Mouse (Mus musculus): ENCODE measurements around the gene Mybbp1a. TPM values are rescaled to one million over a fixed set of nuclear protein-coding genes. Genes with fewer than 3 reads are reported as not detected.

The Mybbp1a gene
- total and polyA plus RNA-seq, 3 experiments = 344 to 3,394 (median 602) TPM

DNA sequence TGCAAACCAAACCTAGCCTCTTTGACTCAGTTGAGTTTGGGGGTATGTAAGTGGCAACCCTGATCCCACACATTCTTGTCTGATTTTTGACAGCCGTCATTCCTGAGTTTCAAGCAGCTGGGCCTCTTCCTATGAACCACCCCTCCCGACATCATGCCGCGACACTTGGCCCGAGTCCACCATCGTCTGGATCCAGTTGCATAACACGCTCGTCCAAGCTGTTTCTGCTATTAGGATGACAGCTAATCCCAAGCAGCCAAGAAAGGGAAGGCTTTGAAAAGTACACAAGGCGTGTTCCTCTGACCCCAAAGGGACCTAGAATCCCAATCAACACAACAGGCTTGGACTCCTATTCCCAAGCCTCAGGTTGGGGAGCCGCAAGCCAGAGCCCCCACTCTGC, 44.1 kb upstream of the Mybbp1a start:
- peaks cover 0 to 17% of the 10 kb centered on the region in 2 experiments; a peak in 2 of 4 replicates for H3K36me3 ChIP-seq (ENCODE audit: control insufficient read depth in 1 of 2, insufficient read depth in 2 of 2, low read length in 2 of 2)
- H3K9me3 ChIP-seq (replicated peaks; ENCODE audit: insufficient read depth, low read length) = no peaks in the 10 kb centered on the region
- DNase-seq (ENCODE audit: low read depth, low spot score) = no peak
- H3K27me3 ChIP-seq (ENCODE audit: control insufficient read depth in 1 of 2, insufficient read depth in 2 of 2, low read length in 2 of 2) = no peaks in the 10 kb centered on the region
- H3K4me3 ChIP-seq (ENCODE audit: control insufficient read depth in 1 of 2, insufficient read depth in 1 of 2, low read depth in 2 of 2, low read length in 2 of 2) = no peak overlapping the region
- no peak overlapping the region for H3K9ac ChIP-seq (ENCODE audit: control insufficient read depth, low read depth, low read length, poor library complexity, severe bottlenecking)
- H3K79me2 ChIP-seq (ENCODE audit: control insufficient read depth, insufficient read depth, low read length, poor library complexity) = no peaks in the 10 kb centered on the region
- peaks cover 12 to 24% of the 10 kb centered on the region in 2 experiments for H3K4me1 ChIP-seq (ENCODE audit: control insufficient read depth in 1 of 2, insufficient read depth in 2 of 2, low read length in 2 of 2)
- TF ChIP-seq ZMIZ1 (IDR thresholded peaks at IDR 0.05; ENCODE audit: low read depth, low read length) (no peak), POLR2AphosphoS5 (IDR thresholded peaks at IDR 0.05; ENCODE audit: borderline replicate concordance, low read depth, low read length) (no peak), ELF1 (IDR thresholded peaks at IDR 0.05; ENCODE audit: low read depth, low read length) (no peak), POLR2AphosphoS2 (IDR thresholded peaks at IDR 0.05; ENCODE audit: low read length) (no peak), ZKSCAN1 (IDR thresholded peaks at IDR 0.05; ENCODE audit: low read depth, low read length) (no peak), MAFK (IDR thresholded peaks at IDR 0.05; ENCODE audit: borderline replicate concordance, low read depth, low read length) (no peak), MAZ (IDR thresholded peaks at IDR 0.05; ENCODE audit: low read depth, low read length) (no peak), MYC (IDR thresholded peaks at IDR 0.05; ENCODE audit: low read depth, low read length) (no peak), ZC3H11A (IDR thresholded peaks at IDR 0.05; ENCODE audit: low read depth, low read length) (no peak), USF1 (IDR thresholded peaks at IDR 0.05; ENCODE audit: low read depth, low read length) (no peak), ETS1 (IDR thresholded peaks at IDR 0.05; ENCODE audit: low read depth, low read length) (no peak), MYB (IDR thresholded peaks at IDR 0.05; ENCODE audit: low read depth, low read length) (no peak), JUND (IDR thresholded peaks at IDR 0.05; ENCODE audit: low read depth, low read length) (no peak), EP300 (IDR thresholded peaks at IDR 0.05; ENCODE audit: low read depth in 1 of 2, low read length in 2 of 2) (no peak), CTCF (IDR thresholded peaks at IDR 0.05 in 2 of 3, conservative IDR thresholded peaks at IDR 0.05 in 1 of 3; ENCODE audit: control insufficient read depth in 1 of 3, insufficient read depth in 1 of 3, low read depth in 2 of 3, low read length in 3 of 3, poor library complexity in 1 of 3, severe bottlenecking in 1 of 3) (no peak), TAL1 (IDR thresholded peaks at IDR 0.05; ENCODE audit: low read length) (no peak), ZNF384 (IDR thresholded peaks at IDR 0.05; ENCODE audit: low read depth, low read length) (no peak), POLR2A (IDR thresholded peaks at IDR 0.05; ENCODE audit: control insufficient read depth in 1 of 2, insufficient read depth in 1 of 2, low read depth in 1 of 2, low read length in 2 of 2, poor library complexity in 1 of 2) (no peak), TCF12 (IDR thresholded peaks at IDR 0.05; ENCODE audit: low read depth, low read length) (no peak)
- H3K27ac ChIP-seq (ENCODE audit: control insufficient read depth, low read depth, low read length) = no peak overlapping the region

- no peak overlapping the region for H3K9ac ChIP-seq (ENCODE audit: control insufficient read depth, low read depth, low read length, poor library complexity, severe bottlenecking)
- H3K79me2 ChIP-seq (ENCODE audit: control insufficient read depth, insufficient read depth, low read length, poor library complexity) = no peaks in the 10 kb centered on the region
- peaks cover 0 to 13% of the 10 kb centered on the region in 2 experiments; a peak in 2 of 4 replicates for H3K36me3 ChIP-seq (ENCODE audit: control insufficient read depth in 1 of 2, insufficient read depth in 2 of 2, low read length in 2 of 2)
- H3K27ac ChIP-seq (ENCODE audit: control insufficient read depth, low read depth, low read length) = no peak overlapping the region
- H3K9me3 ChIP-seq (replicated peaks; ENCODE audit: insufficient read depth, low read length) = no peaks in the 10 kb centered on the region
- H3K4me3 ChIP-seq (ENCODE audit: control insufficient read depth in 1 of 2, insufficient read depth in 1 of 2, low read depth in 2 of 2, low read length in 2 of 2) = no peak overlapping the region
- DNase-seq (ENCODE audit: low read depth, low spot score) = no peak
- H3K4me1 ChIP-seq (ENCODE audit: control insufficient read depth in 1 of 2, insufficient read depth in 2 of 2, low read length in 2 of 2) = peaks cover 11 to 23% of the 10 kb centered on the region in 2 experiments
- H3K27me3 ChIP-seq (ENCODE audit: control insufficient read depth in 1 of 2, insufficient read depth in 2 of 2, low read length in 2 of 2) = no peaks in the 10 kb centered on the region
- TF ChIP-seq MAFK (IDR thresholded peaks at IDR 0.05; ENCODE audit: borderline replicate concordance, low read depth, low read length) = no peak
- TF ChIP-seq ZC3H11A (IDR thresholded peaks at IDR 0.05; ENCODE audit: low read depth, low read length) = no peak
- no peak for TF ChIP-seq RCOR1 (IDR thresholded peaks at IDR 0.05; ENCODE audit: low read depth, low read length)
- TF ChIP-seq UBTF (IDR thresholded peaks at IDR 0.05; ENCODE audit: borderline replicate concordance, insufficient read depth, low read depth, low read length) = no peak
- no peak for TF ChIP-seq TBP (IDR thresholded peaks at IDR 0.05; ENCODE audit: low read depth, low read length)
- TF ChIP-seq MAZ (IDR thresholded peaks at IDR 0.05; ENCODE audit: low read depth, low read length) = no peak
- no peak for TF ChIP-seq GABPA (IDR thresholded peaks at IDR 0.05; ENCODE audit: low read depth, low read length)
- TF ChIP-seq ETS1 (IDR thresholded peaks at IDR 0.05; ENCODE audit: low read depth, low read length) = no peak
Measured at GRCm38 (mm10) chr11:72397811-72398525, 43.2 kb upstream of the Mybbp1a start.

Measured in MEL (cell line).